Mouse (Mus musculus) cerebellum, adult 18-20 months (tissue): Measurements from ENCODE around the gene Lsg1.
A peak's percentile ranks its signal among the peaks of the same experiment; 100 is the strongest.

Experiments used
- DNase-seq, 2 experiments: peaks; one replicate each; pipeline ENCODE4 v3.0.0; 2021

Lsg1 gene

GRCm38 (mm10) chr16:30587494-30588327 lies at the start of gene Lsg1:
Lsg1 (minus strand) TSS chr16:30587592.
- DNase-seq, result peak; percentile 84 to 87

- no peak for DNase-seq
Measured at GRCm38 (mm10) chr16:30633906-30634746, 46.7 kb upstream of the Lsg1 start.

- no peak for DNase-seq
Measured at GRCm38 (mm10) chr16:30629509-30629908, 42.1 kb upstream of the Lsg1 start.

- no peak for DNase-seq
Measured at GRCm38 (mm10) chr16:30628401-30628800, 41.0 kb upstream of the Lsg1 start.

GRCm38 (mm10) chr16:30627586-30628337 lies 40.4 kb upstream of the Lsg1 start:
- DNase-seq, result no peak

- no peak for DNase-seq
Measured at GRCm38 (mm10) chr16:30624640-30625039, 37.2 kb upstream of the Lsg1 start.

- no peak for DNase-seq
Measured at GRCm38 (mm10) chr16:30623645-30624044, 36.3 kb upstream of the Lsg1 start.

GRCm38 (mm10) chr16:30616281-30616680 lies 28.9 kb upstream of the Lsg1 start:
- DNase-seq, result no peak

GRCm38 (mm10) chr16:30614705-30615317 lies 27.4 kb upstream of the Lsg1 start:
- DNase-seq, result no peak

- no peak for DNase-seq
Measured at GRCm38 (mm10) chr16:30614122-30614521, 26.7 kb upstream of the Lsg1 start.

- DNase-seq, result no peak
Measured at GRCm38 (mm10) chr16:30613122-30613521, 25.7 kb upstream of the Lsg1 start.

- DNase-seq, result no peak
Measured at GRCm38 (mm10) chr16:30611331-30611730, 23.9 kb upstream of the Lsg1 start.

GRCm38 (mm10) chr16:30607868-30608267 lies 20.5 kb upstream of the Lsg1 start:
- DNase-seq, result no peak

- no peak for DNase-seq
Measured at GRCm38 (mm10) chr16:30605528-30605927, 18.1 kb upstream of the Lsg1 start.

GRCm38 (mm10) chr16:30604807-30605137 lies 17.4 kb upstream of the Lsg1 start:
- no peak for DNase-seq

- no peak for DNase-seq
Measured at GRCm38 (mm10) chr16:30604061-30604806, 16.8 kb upstream of the Lsg1 start.

- no peak for DNase-seq
Measured at GRCm38 (mm10) chr16:30603531-30603842, 16.1 kb upstream of the Lsg1 start.

- DNase-seq, result no peak
Measured at GRCm38 (mm10) chr16:30602684-30603530, 15.5 kb upstream of the Lsg1 start.

GRCm38 (mm10) chr16:30601946-30602345 lies 14.6 kb upstream of the Lsg1 start:
- no peak for DNase-seq

GRCm38 (mm10) chr16:30601046-30601832 lies 13.8 kb upstream of the Lsg1 start:
- DNase-seq, result peak; percentile 34 to 47
